Mouse (Mus musculus) heart, embryonic 14.5 days (tissue): ENCODE results near the gene Brinp2. TPM values are rescaled to one million over a fixed set of nuclear protein-coding genes. Genes with fewer than 3 reads are reported as not detected.

Experiments used
- ATAC-seq: fragments of 200-750 bp; cut with Nextera tagmentation; 2 replicates; pipeline ENCODE4 v1.8.0; 2017; ENCODE audit warnings: low read depth, moderate TSS enrichment; ENCODE audit not compliant: insufficient number of reproducible peaks, insufficient read depth, low FRiP score
- H3K27ac ChIP-seq, 2 experiments: fragments of 200-500 bp in 1 of 2; fragments of 300-500 bp in 1 of 2; sonication (generic) in 1 of 2; replicated peaks in 1 of 2; 2 replicates each; pipeline ENCODE4 v1.5.1; 2012 to 2014; ENCODE audit warnings: low read depth in 2 of 2, low read length in 2 of 2, control low read depth in 1 of 2, mild to moderate bottlenecking in 1 of 2, mixed read lengths in 1 of 2; ENCODE audit not compliant: control insufficient read depth in 1 of 2, insufficient read depth in 1 of 2
- H3K27me3 ChIP-seq: fragments of 300-500 bp; sonication (generic); 2 replicates; pipeline ENCODE4 v1.6.1; 2014; ENCODE audit warnings: mild to moderate bottlenecking, low read length, control low read depth; ENCODE audit not compliant: control insufficient read depth, insufficient read depth
- H3K36me3 ChIP-seq: fragments of 300-500 bp; sonication (generic); 2 replicates; pipeline ENCODE4 v1.6.1; 2014; ENCODE audit warnings: mild to moderate bottlenecking, control low read depth, low read length, mixed read lengths; ENCODE audit not compliant: control insufficient read depth, insufficient read depth
- H3K4me1 ChIP-seq, 2 experiments: fragments of 200-500 bp in 1 of 2; fragments of 300-500 bp in 1 of 2; sonication (generic) in 1 of 2; 2 replicates each; pipeline ENCODE4 v1.6.1; 2012 to 2014; ENCODE audit warnings: low read length in 2 of 2, control low read depth in 1 of 2, mixed read lengths in 1 of 2; ENCODE audit not compliant: control insufficient read depth in 2 of 2, insufficient read depth in 2 of 2
- H3K4me2 ChIP-seq: fragments of 300-500 bp; sonication (generic); 2 replicates; pipeline ENCODE4 v1.6.1; 2014; ENCODE audit warnings: mild to moderate bottlenecking, low read length
- H3K4me3 ChIP-seq, 2 experiments: fragments of 200-500 bp in 1 of 2; fragments of 300-500 bp in 1 of 2; sonication (generic) in 1 of 2; 2 replicates each; pipeline ENCODE4 v1.5.1; 2012 to 2014; ENCODE audit warnings: low read length in 2 of 2, mild to moderate bottlenecking in 2 of 2, control low read depth in 1 of 2, low read depth in 1 of 2, moderate library complexity in 1 of 2; ENCODE audit not compliant: control insufficient read depth in 1 of 2, insufficient read depth in 1 of 2
- H3K9ac ChIP-seq: fragments of 300-500 bp; sonication (generic); 2 replicates; pipeline ENCODE4 v1.6.1; 2014; ENCODE audit warnings: mild to moderate bottlenecking, low read length
- H3K9me3 ChIP-seq: fragments of 300-500 bp; sonication (generic); 2 replicates; pipeline ENCODE4 v1.6.1; 2016; ENCODE audit warnings: low read length, control low read depth; ENCODE audit not compliant: control insufficient read depth
- WGBS: fragments of 180-500 bp; shearing (Covaris S2); extraction: QIAGEN DNeasy Blood & Tissue Kit; methylation state at CpG from one replicate; pipeline ENCODE4 v1.1.7; 2014; 5-methylcytosine and 5-hydroxymethylcytosine counted together
- polyA plus RNA-seq: library from polyadenylated mRNA; unstranded; fragments of >200 nt; fragmentation: Nextera tagmentation; extraction: Ambion mirVana; gene quantifications from 2 replicates; pipeline ENCODE4 v1.2.1, GENCODE M21; 2014

Gene Brinp2
- polyA plus RNA-seq, 1 experiment from 2014 or later: 0.42 TPM

- no peaks in the 10 kb centered on the region for H3K36me3 ChIP-seq
- no peaks in the 10 kb centered on the region for H3K27me3 ChIP-seq
- WGBS: 77% methylated on average over 2 of the region's 2 CpGs
- no peak overlapping the region for H3K9ac ChIP-seq
- no peak overlapping the region for H3K4me3 ChIP-seq
- no peak overlapping the region for H3K27ac ChIP-seq
- no peak overlapping the region for H3K4me2 ChIP-seq
- H3K9me3 ChIP-seq: no peaks in the 10 kb centered on the region
- H3K4me1 ChIP-seq: no peaks in the 10 kb centered on the region
- ATAC-seq: no peak
Observed at GRCm38 (mm10) chr1:158328839-158329238, 27.3 kb downstream of the Brinp2 start.

DNA sequence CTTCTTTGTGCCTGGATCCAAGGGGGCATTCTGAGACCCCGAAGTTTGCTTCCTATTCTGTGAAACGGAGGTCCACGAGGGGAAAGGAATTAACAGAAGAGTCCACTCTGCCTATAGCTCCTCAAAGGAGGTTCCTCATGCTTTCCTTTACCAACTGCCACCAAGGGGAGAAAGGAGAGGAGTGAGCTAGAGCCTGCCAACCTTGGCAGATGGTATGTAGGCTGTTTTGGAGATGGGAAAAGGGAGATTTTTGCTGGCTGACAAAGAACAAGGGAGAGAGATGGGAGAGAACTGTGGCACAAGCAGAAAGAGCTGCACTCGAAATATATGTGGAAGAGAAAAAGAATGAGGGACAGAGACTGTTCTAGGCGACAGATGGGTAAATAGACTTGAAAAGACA lies 28.0 kb downstream of the Brinp2 start:
- no peaks in the 10 kb centered on the region for H3K4me1 ChIP-seq
- no peaks in the 10 kb centered on the region for H3K27me3 ChIP-seq
- H3K4me2 ChIP-seq: no peak overlapping the region
- H3K9ac ChIP-seq: no peak overlapping the region
- no peak for ATAC-seq
- no peaks in the 10 kb centered on the region for H3K9me3 ChIP-seq
- no peak overlapping the region for H3K27ac ChIP-seq
- 67% methylated on average over 5 of the region's 5 CpGs for WGBS
- no peaks in the 10 kb centered on the region for H3K36me3 ChIP-seq
- H3K4me3 ChIP-seq: no peak overlapping the region

- Histone ChIP-seq H3K27ac (no peak overlapping the region), H3K9ac (no peak overlapping the region), H3K9me3 (no peaks in the 10 kb centered on the region), H3K27me3 (no peaks in the 10 kb centered on the region), H3K4me2 (no peak overlapping the region), H3K4me1 (no peaks in the 10 kb centered on the region), H3K36me3 (no peaks in the 10 kb centered on the region), H3K4me3 (no peak overlapping the region)
- no peak for ATAC-seq
- WGBS: 82% methylated on average over 6 of the region's 6 CpGs
Observed at GRCm38 (mm10) chr1:158323325-158323724, 32.8 kb downstream of the Brinp2 start.

DNA sequence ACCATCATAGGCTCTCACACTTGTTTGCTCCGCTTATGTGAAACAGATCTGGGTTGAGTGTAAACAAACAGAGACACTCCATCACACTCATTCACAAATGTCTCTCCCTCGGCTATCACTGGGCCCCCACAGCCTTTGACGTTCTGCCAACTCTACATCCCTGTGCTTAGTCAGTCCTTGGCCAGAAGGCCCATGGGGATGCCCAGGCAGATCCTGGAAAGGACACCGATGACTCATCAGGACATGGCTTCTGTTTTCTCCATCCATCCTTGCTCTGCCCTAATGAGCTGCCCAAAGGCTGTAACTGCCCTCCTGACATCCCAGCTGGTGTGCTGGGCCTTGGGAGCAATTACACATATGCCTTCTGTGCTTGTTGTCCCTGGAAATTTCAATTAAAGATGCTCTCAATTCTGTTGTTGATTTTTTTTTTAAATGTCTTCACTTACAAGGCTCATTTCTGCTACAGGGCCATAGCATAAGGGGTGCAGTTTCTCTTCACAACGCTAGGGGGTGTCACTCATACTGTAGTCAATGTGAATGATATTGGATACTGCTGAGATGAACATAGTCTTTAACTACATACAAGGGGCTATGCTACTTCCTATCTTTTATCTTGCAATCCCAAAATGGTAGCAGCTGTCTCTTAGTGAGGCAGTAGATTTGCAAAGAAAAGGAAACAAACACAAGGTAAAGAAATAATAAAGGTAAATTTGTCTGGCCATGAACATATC lies 45.5 kb downstream of the Brinp2 start:
- Histone ChIP-seq H3K4me3 (no peak overlapping the region), H3K36me3 (no peaks in the 10 kb centered on the region), H3K4me2 (no peak overlapping the region), H3K9me3 (no peaks in the 10 kb centered on the region), H3K27ac (no peak overlapping the region), H3K9ac (no peak overlapping the region), H3K4me1 (no peaks in the 10 kb centered on the region), H3K27me3 (no peaks in the 10 kb centered on the region)
- ATAC-seq: no peak
- WGBS: 56% methylated on average over 5 of the region's 5 CpGs

- peaks cover 17 to 25% of the 10 kb centered on the region in 2 experiments for H3K4me1 ChIP-seq
- no peak for ATAC-seq
- no peaks in the 10 kb centered on the region for H3K36me3 ChIP-seq
- H3K9ac ChIP-seq: no peak overlapping the region
- H3K4me2 ChIP-seq: peak overlapping the region; percentile 36
- no peak overlapping the region for H3K4me3 ChIP-seq
- H3K27ac ChIP-seq: no peak overlapping the region
- no peaks in the 10 kb centered on the region for H3K27me3 ChIP-seq
- WGBS: 30% methylated on average over 7 of the region's 7 CpGs
- no peaks in the 10 kb centered on the region for H3K9me3 ChIP-seq
Observed at GRCm38 (mm10) chr1:158297042-158297441, 59.1 kb downstream of the Brinp2 start.

DNA sequence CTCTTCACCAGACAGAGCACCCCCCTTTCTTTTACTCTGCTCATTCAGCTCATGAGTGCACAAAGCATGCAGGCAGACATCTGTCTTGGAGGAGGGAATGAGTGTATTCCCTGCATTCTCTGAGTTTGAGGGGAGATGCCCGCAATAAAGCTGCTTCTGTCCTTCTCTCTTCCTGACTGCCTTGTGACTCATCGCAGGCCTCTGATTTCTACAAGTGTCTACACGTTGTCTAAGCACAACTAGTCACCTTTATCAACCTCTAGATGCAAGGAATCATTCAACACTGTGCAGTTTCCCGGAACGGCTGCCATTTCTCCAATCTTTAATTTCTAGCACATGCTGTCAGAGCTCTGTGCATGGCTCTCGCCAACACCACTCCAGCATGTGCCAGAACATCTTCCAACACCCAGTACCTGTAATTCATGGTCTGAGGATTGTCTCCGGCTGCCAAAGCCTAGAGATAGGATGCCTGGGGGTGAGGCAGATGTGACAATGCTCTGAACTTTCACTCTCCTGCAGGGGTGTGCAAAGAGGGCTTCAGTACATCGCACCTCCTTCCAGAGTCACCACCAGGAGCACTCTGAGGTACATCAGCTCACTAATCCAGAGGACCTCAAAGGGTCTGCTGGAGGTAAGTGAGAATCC lies 59.7 kb downstream of the Brinp2 start:
- 0 out of 2 replicates have a peak, but pooled peaks have one; percentile 31 for ATAC-seq
- peak overlapping the region; percentile 36 for H3K4me2 ChIP-seq
- H3K4me1 ChIP-seq: peaks cover 17 to 25% of the 10 kb centered on the region in 2 experiments
- no peak overlapping the region for H3K4me3 ChIP-seq
- H3K9me3 ChIP-seq: no peaks in the 10 kb centered on the region
- H3K27ac ChIP-seq: 0 out of 4 replicates have a peak overlapping the region, but pooled peaks of 1 of the 2 experiments have one; percentile 5
- no peaks in the 10 kb centered on the region for H3K27me3 ChIP-seq
- no peak overlapping the region for H3K9ac ChIP-seq
- WGBS: 23% methylated on average over 8 of the region's 8 CpGs
- no peaks in the 10 kb centered on the region for H3K36me3 ChIP-seq

- Histone ChIP-seq H3K4me3 (no peak overlapping the region), H3K9me3 (no peaks in the 10 kb centered on the region), H3K36me3 (no peaks in the 10 kb centered on the region), H3K27me3 (no peaks in the 10 kb centered on the region), H3K4me2 (no peak overlapping the region), H3K4me1 (peaks cover 17 to 27% of the 10 kb centered on the region in 2 experiments), H3K27ac (no peak overlapping the region), H3K9ac (no peak overlapping the region)
- 53% methylated on average over 16 of the region's 16 CpGs for WGBS
- no peak for ATAC-seq
Observed at GRCm38 (mm10) chr1:158295270-158295669, 60.9 kb downstream of the Brinp2 start.
